Mouse (Mus musculus) kidney, postnatal 25 days (tissue): Measurements from ENCODE around the gene Ttc21a.
A peak's percentile ranks its signal among the peaks of the same experiment; 100 is the strongest.

Experiments used
- DNase-seq, 2 experiments: peaks; one replicate each; pipeline ENCODE4 v3.0.0; 2021; ENCODE audit warnings: mixed read lengths in 2 of 2

Ttc21a gene

GRCm38 (mm10) chr9:119976704-119977556 is 39.5 kb downstream of the Ttc21a start:
- peak in 1 of 2 experiments; percentile 56 for DNase-seq

DNA sequence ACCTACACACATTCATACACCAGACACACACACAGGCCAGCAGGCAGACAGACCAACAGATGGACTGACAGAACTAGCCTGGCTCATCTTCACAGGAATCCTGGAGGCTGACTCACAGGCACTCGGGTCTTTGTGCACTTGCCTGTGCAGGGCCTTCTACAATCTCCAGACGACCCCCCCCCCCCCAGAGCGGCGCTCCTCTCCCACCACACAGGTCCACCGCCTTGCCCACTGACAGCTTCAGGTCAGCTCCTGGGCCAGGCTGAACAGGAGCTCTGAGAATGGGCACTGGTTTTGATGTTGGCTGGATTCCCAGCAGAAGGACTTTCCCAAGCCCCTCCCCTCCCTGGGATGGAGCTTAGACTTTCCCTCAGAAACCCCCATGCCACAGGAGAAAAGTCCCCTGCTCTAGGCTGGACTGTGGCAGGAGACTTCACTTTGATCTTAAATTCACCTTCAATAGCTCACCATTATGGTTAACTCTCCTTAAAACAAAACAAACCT is 40.2 kb downstream of the Ttc21a start:
- peak; percentile 56 to 78 for DNase-seq

DNA sequence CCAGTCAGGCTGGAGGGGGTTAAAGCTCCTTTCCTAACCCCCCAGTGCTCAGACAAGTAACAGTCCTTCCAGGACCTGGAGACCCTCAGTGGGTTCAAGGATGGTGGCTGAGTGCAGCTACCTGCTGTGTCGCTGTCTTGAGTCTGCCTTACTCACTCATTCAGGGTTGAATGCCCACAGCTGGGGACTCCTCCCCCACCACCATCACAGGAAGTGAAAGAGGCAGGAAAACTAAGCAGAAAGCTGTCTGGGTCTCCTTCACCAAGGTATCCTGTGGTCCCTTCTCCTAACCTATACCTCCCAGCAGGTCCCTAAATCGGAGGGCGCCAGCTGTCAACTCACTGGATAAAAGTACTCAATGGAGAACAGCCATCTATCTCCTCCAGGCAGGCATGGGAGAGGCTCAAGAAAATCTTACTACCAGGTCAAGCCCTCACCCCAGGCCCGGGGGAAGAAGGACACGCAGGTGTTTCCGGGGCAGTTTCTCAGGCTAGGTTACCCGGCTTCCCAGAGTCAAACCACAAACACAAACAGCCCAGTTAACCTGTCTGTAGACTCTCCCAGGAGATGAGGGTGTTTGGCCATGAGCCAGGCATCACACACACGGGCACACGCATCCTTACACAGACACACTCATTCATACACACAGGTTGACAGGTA is 40.9 kb downstream of the Ttc21a start:
- peak in 1 of 2 experiments; percentile 51 for DNase-seq

- DNase-seq = peak in 1 of 2 experiments; percentile 34
Observed at GRCm38 (mm10) chr9:119978811-119979441, 41.5 kb downstream of the Ttc21a start.

DNA sequence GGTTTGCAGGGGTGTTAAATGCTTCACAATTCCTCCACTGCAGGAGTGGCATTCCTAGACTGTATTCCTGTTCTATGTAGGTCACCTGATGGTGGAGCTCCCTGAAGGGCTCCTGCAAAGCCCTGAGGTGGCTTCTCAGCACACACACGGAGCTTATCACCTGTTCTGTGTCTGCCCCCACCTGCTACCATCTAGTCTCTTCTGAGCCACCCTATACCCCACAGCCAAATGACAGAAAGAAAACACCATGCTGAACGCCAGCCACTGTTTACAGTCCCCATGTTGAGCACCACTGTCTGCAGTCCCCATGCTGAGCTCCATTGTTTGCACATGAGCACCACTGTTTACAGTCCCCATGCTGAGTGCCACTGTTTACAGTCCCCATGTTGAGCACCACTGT is 42.3 kb downstream of the Ttc21a start:
- DNase-seq = no peak

GRCm38 (mm10) chr9:119980770-119981182 is 43.4 kb downstream of the Ttc21a start:
- peak; percentile 70 to 82 for DNase-seq

- DNase-seq = peak; percentile 82 to 92
Observed at GRCm38 (mm10) chr9:119981183-119982179, 44.1 kb downstream of the Ttc21a start.

GRCm38 (mm10) chr9:119982241-119982811 is 44.9 kb downstream of the Ttc21a start:
- peak; percentile 72 to 89 for DNase-seq

GRCm38 (mm10) chr9:119982956-119983551 is 45.6 kb downstream of the Ttc21a start:
- DNase-seq = peak; percentile 54 to 87

DNA sequence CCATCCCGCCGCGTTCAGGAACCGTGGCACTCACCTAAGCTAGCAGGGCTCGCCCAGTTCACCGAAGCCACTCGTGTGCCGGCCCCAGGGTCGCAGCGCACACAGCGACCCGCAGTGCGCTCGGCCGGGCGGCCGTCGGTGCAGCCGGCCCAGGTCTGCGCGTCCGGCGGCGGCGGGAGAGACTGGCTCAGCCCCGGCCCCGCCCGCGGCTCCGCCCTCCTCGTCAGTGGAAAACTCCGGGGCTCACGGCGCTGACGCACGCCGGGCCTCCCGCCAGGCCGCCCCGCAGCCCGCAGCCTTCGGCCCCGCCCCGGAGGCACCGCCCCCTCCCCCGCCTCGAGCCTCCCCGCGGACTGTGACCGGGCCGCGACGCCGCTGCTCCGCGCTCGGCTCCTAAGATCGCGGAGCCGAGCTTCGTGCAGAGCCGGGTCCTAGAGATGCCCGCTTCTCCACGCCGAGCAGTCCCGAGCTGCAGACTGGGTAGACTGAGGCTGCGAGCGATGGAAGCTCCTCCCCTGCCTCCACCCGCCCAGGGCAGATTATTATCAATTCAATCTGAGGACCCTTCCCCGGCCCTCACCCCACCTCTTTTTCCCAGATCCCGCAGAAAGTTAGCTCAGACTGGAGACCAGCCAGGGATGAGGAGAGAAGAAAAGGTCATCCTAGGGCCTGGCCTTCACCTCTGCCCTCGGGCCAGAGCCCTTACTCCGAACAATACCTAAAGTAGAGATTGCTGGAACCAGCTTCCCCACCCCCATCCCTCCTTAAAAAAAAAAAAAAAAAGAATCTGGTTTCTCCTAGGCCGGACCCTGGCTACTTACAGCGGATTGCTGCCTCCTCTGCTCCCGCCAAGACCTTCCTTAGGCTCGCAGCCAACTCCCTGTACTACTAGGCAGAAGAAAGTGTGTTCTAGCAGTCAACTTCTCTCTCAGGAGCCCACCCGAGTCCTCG is 46.5 kb downstream of the Ttc21a start:
- peak; percentile 94 to 97 for DNase-seq

GRCm38 (mm10) chr9:119984536-119985011 is 47.2 kb downstream of the Ttc21a start, which contains the start of gene Csrnp1:
Gene Csrnp1 (minus strand): TSS chr9:119984658.
- DNase-seq = peak in 1 of 2 experiments; percentile 77

- no peak for DNase-seq
Observed at GRCm38 (mm10) chr9:119985881-119986574, 48.6 kb downstream of the Ttc21a start.

GRCm38 (mm10) chr9:119988304-119988703 is 50.9 kb downstream of the Ttc21a start:
- no peak for DNase-seq

DNA sequence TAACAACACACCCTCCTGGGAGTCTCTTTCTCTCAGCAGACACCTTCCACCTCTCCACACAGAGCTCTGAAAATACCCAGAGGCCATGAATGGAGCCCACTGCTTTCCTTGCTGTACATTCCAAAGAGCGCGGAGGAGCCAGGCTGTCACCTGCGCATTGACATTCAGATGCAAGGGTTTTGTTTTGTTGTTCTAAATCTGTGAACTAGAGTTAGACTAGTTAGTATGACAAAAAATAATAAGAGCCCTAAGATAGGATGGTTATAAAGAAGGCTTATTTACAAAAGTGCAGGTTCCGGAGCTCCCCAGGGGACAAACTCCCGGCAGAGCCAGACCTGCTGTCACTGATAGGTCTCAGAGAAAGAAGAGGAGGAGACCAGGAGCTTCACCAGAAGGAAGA is 53.9 kb downstream of the Ttc21a start:
- DNase-seq = no peak

DNA sequence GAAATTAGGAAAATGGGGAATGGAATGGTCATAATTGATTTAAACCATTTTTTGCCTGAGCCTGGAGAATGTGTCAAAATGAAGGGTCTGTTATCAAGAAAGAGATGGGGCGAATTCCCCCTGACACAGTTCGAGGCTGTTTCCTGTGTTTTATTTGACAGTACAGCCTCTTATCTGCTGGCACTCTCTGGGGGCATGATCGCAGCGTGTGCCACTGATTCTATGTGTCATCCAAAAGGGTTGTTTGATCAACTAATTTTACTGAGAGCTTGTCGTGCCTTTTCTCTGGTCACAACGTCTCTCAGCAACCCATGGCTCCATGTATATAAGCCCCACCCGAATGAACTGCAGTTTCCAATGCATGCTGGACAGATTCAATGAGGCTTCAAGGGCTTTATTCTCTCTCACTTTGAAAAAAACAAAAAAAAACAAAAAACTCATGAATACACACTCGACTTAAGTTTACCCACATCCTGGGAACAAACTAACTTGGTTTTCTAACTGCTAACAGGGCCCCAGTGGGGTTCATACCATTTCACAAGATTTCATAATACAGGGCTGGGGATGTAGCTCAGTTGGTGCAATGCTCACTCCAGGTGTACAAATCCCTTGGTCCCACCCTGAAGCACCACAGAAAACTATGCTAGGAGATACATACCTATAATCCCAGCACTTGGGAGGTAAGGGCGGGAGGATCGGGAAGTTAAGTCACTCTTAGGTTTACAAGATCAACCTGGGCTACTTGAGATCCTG is 55.9 kb downstream of the Ttc21a start:
- no peak for DNase-seq

- DNase-seq = no peak
Observed at GRCm38 (mm10) chr9:119994207-119994606, 56.8 kb downstream of the Ttc21a start.

DNA sequence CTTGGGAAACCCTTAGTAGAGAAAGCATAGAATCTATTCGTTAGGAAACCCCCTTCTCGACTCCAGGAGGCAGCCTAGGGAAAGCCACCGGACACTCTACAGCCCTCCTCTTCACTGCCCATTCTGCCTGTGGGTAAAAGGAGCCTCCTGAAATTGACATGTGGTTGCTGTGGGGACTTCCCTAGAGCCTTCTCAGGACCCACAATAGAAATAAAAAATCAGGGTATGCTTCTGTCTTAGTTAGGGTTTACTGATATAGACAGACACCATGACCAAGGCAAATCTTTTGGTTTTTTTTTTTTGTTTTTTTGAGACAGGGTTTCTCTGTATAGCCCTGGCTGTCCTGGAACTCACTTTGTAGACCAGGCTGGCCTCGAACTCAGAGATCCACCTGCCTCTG is 58.7 kb downstream of the Ttc21a start:
- no peak for DNase-seq

- DNase-seq = peak in 1 of 2 experiments; percentile 61
Observed at GRCm38 (mm10) chr9:119998776-119999175, 61.4 kb downstream of the Ttc21a start.
